Mouse (Mus musculus) kidney, embryonic 14.5 days (tissue): Measurements from ENCODE around the gene Rab5a. TPM values are rescaled to one million over a fixed set of nuclear protein-coding genes. Genes with fewer than 3 reads are reported as not detected.

Experiments
- ATAC-seq: fragments of 200-750 bp; cut with Nextera tagmentation; 2 replicates; pipeline ENCODE4 v1.8.0; 2017; ENCODE audit warnings: moderate number of reproducible peaks, mild to moderate bottlenecking, moderate TSS enrichment, moderate library complexity; ENCODE audit not compliant: low FRiP score, low TSS enrichment
- H3K27ac ChIP-seq: fragments of 300-500 bp; sonication (generic); 2 replicates; pipeline ENCODE4 v1.5.1; 2014; ENCODE audit warnings: low read depth, mild to moderate bottlenecking, low read length, moderate library complexity, mixed read lengths
- H3K27me3 ChIP-seq: fragments of 300-500 bp; sonication (generic); 2 replicates; pipeline ENCODE4 v1.6.1; 2014; ENCODE audit warnings: mild to moderate bottlenecking, low read length; ENCODE audit not compliant: control insufficient read depth, insufficient read depth
- H3K36me3 ChIP-seq: fragments of 300-500 bp; sonication (generic); 2 replicates; pipeline ENCODE4 v1.6.1; 2014; ENCODE audit warnings: low read length, mixed read lengths; ENCODE audit not compliant: control insufficient read depth, insufficient read depth
- H3K4me1 ChIP-seq: fragments of 300-500 bp; sonication (generic); 2 replicates; pipeline ENCODE4 v1.6.1; 2014; ENCODE audit warnings: low read length, mixed read lengths; ENCODE audit not compliant: control insufficient read depth, insufficient read depth
- H3K4me2 ChIP-seq: fragments of 300-500 bp; sonication (generic); replicated peaks from 2 replicates; pipeline ENCODE4 v1.6.1; 2014; ENCODE audit warnings: low read depth, mild to moderate bottlenecking, low read length
- H3K4me3 ChIP-seq: fragments of 300-500 bp; sonication (generic); 2 replicates; pipeline ENCODE4 v1.5.1; 2014; ENCODE audit warnings: mild to moderate bottlenecking, low read length
- H3K9ac ChIP-seq: fragments of 300-500 bp; sonication (generic); 2 replicates; pipeline ENCODE4 v1.6.1; 2014; ENCODE audit warnings: low read depth, mild to moderate bottlenecking, low read length, moderate library complexity
- H3K9me3 ChIP-seq: fragments of 300-500 bp; sonication (generic); 2 replicates; pipeline ENCODE4 v1.6.1; 2016; ENCODE audit warnings: low read length; ENCODE audit not compliant: control insufficient read depth
- WGBS: fragments of 180-500 bp; shearing (Covaris S2); extraction: QIAGEN DNeasy Blood & Tissue Kit; methylation state at CpG from one replicate; pipeline ENCODE4 v1.1.7; 2014; 5-methylcytosine and 5-hydroxymethylcytosine counted together
- polyA plus RNA-seq: library from polyadenylated mRNA; unstranded; fragments of >200 nt; fragmentation: Nextera tagmentation; extraction: Ambion mirVana; gene quantifications from 2 replicates; pipeline ENCODE4 v1.2.1, GENCODE M21; 2014

Gene Rab5a
- 66.0 and 90.0 TPM in 2 replicates for polyA plus RNA-seq

- under 1% methylated on average over 81 of the region's 82 CpGs for WGBS
- Histone ChIP-seq H3K9ac (peak within 1 kb of the TSS; percentile 93), H3K36me3 (peaks cover under 1% of the 10 kb centered on the region), H3K4me1 (peaks cover 12% of the 10 kb centered on the region; the same call in 1 of the 2 replicates), H3K4me2 (peak within 1 kb of the TSS; percentile 76), H3K4me3 (peak within 1 kb of the TSS; percentile 93), H3K27me3 (no peaks in the 10 kb centered on the region), H3K9me3 (no peaks in the 10 kb centered on the region), H3K27ac (peak within 1 kb of the TSS; percentile 99)
- ATAC-seq: peak; percentile 97
Measured at GRCm38 (mm10) chr17:53478858-53479603, at the start of gene Rab5a. Gene Rab5a, plus strand, starts transcription at chr17:53479234.

GRCm38 (mm10) chr17:53456152-53456551, 22.9 kb upstream of the Rab5a start:
- ATAC-seq: no peak
- Histone ChIP-seq H3K9me3 (no peaks in the 10 kb centered on the region), H3K4me3 (no peak overlapping the region), H3K9ac (no peak overlapping the region), H3K27me3 (no peaks in the 10 kb centered on the region), H3K4me2 (no peak overlapping the region), H3K4me1 (no peaks in the 10 kb centered on the region), H3K36me3 (no peaks in the 10 kb centered on the region), H3K27ac (no peak overlapping the region)
- WGBS: 71% methylated on average over 2 of the region's 2 CpGs

GRCm38 (mm10) chr17:53456742-53457141, 22.3 kb upstream of the Rab5a start:
- Histone ChIP-seq H3K9me3 (no peaks in the 10 kb centered on the region), H3K36me3 (no peaks in the 10 kb centered on the region), H3K27me3 (no peaks in the 10 kb centered on the region), H3K4me1 (no peaks in the 10 kb centered on the region), H3K27ac (no peak overlapping the region), H3K9ac (no peak overlapping the region), H3K4me3 (no peak overlapping the region), H3K4me2 (no peak overlapping the region)
- WGBS: 83% methylated on average over 1 of the region's 1 CpGs
- ATAC-seq: no peak

GRCm38 (mm10) chr17:53462603-53463495, 16.2 kb upstream of the Rab5a start, which contains the start of gene Efhb:
Gene Efhb, minus strand, starts transcription at chr17:53463321.
- ATAC-seq: peak; percentile 97
- Histone ChIP-seq H3K4me3 (peak within 1 kb of the TSS; percentile 40), H3K27ac (no peak within 1 kb of the TSS), H3K36me3 (no peaks in the 10 kb centered on the region), H3K9ac (peak within 1 kb of the TSS; percentile 40; the same call in 1 of the 2 replicates), H3K9me3 (no peaks in the 10 kb centered on the region), H3K4me1 (no peaks in the 10 kb centered on the region), H3K4me2 (peak within 1 kb of the TSS; percentile 48), H3K27me3 (no peaks in the 10 kb centered on the region)
- 21% methylated on average over 26 of the region's 26 CpGs for whole genome bisulfite sequencing

GRCm38 (mm10) chr17:53463496-53463840, 15.6 kb upstream of the Rab5a start:
- Histone ChIP-seq H3K27ac (no peak overlapping the region), H3K36me3 (no peaks in the 10 kb centered on the region), H3K9ac (peak overlapping the region; percentile 40; the same call in 1 of the 2 replicates), H3K4me3 (peak overlapping the region; percentile 40), H3K9me3 (no peaks in the 10 kb centered on the region), H3K27me3 (no peaks in the 10 kb centered on the region), H3K4me1 (no peaks in the 10 kb centered on the region), H3K4me2 (peak overlapping the region; percentile 48)
- no peak for ATAC-seq
- 21% methylated on average over 7 of the region's 9 CpGs for WGBS

GRCm38 (mm10) chr17:53465569-53465968, 13.5 kb upstream of the Rab5a start:
- H3K4me3 ChIP-seq: no peak overlapping the region
- ATAC-seq: 0 out of 2 replicates have a peak, but pooled peaks have one; percentile 21
- no peak overlapping the region for H3K9ac ChIP-seq
- no peaks in the 10 kb centered on the region for H3K4me1 ChIP-seq
- H3K9me3 ChIP-seq: no peaks in the 10 kb centered on the region
- no peak overlapping the region for H3K4me2 ChIP-seq
- 68% methylated on average over 4 of the region's 4 CpGs for WGBS
- no peaks in the 10 kb centered on the region for H3K36me3 ChIP-seq
- no peaks in the 10 kb centered on the region for H3K27me3 ChIP-seq
- H3K27ac ChIP-seq: no peak overlapping the region

GRCm38 (mm10) chr17:53468697-53469096, 10.3 kb upstream of the Rab5a start:
- ATAC-seq: no peak
- Histone ChIP-seq H3K36me3 (no peaks in the 10 kb centered on the region), H3K9me3 (no peaks in the 10 kb centered on the region), H3K9ac (no peak overlapping the region), H3K27me3 (no peaks in the 10 kb centered on the region), H3K4me2 (no peak overlapping the region), H3K4me1 (no peaks in the 10 kb centered on the region), H3K27ac (no peak overlapping the region), H3K4me3 (no peak overlapping the region)

- Histone ChIP-seq H3K27ac (peak overlapping the region; percentile 99), H3K4me1 (peaks cover 12% of the 10 kb centered on the region; the same call in 1 of the 2 replicates), H3K36me3 (no peaks in the 10 kb centered on the region; the same call in 1 of the 2 replicates), H3K4me3 (peak overlapping the region; percentile 93), H3K27me3 (no peaks in the 10 kb centered on the region), H3K9ac (peak overlapping the region; percentile 64), H3K9me3 (no peaks in the 10 kb centered on the region), H3K4me2 (peak overlapping the region; percentile 50)
- no peak for ATAC-seq
- WGBS: 5% methylated on average over 15 of the region's 15 CpGs
Measured at GRCm38 (mm10) chr17:53478066-53478857, 772 bp upstream of the Rab5a start.
